Mouse (Mus musculus): ENCODE results near the gene Tnfsfm13. TPM values are rescaled to one million over a fixed set of nuclear protein-coding genes. Genes with fewer than 3 reads are reported as not detected.
"Not testable (repeated sequence)": the region's sequence is repeated elsewhere in the genome, so short reads cannot be mapped to it uniquely, and the experiment has no call there.

Gene Tnfsfm13
- total RNA-seq (2021): 1 to 10 TPM; 1.3 to 1.4 TPM

GRCm38 (mm10) chr11:69695361-69696181 is at the start of gene Tnfsfm13, which contains the start of gene Tnfsf12:
Tnfsfm13 (minus strand) TSS chr11:69696098.
Tnfsf12 (minus strand) TSS chr11:69695849.
- peak in 1 of 2 experiments; percentile 31 for DNase-seq (ENCODE audit: extremely low spot score in 1 of 2, low spot score in 1 of 2)

- DNase-seq (ENCODE audit: extremely low spot score in 1 of 2, low spot score in 1 of 2): not testable (repeated sequence)
Observed at GRCm38 (mm10) chr11:69731408-69731807, 35.5 kb upstream of the Tnfsfm13 start.

- DNase-seq (ENCODE audit: extremely low spot score in 1 of 2, low spot score in 1 of 2): peak in 1 of 2 experiments; percentile 50
Observed at GRCm38 (mm10) chr11:69729063-69729462, 33.2 kb upstream of the Tnfsfm13 start.

- DNase-seq (ENCODE audit: extremely low spot score in 1 of 2, low spot score in 1 of 2): no peak
Observed at GRCm38 (mm10) chr11:69725951-69726350, 30.1 kb upstream of the Tnfsfm13 start.

GRCm38 (mm10) chr11:69723074-69723473 is 27.2 kb upstream of the Tnfsfm13 start:
- DNase-seq (ENCODE audit: extremely low spot score in 1 of 2, low spot score in 1 of 2): no peak

- DNase-seq (ENCODE audit: extremely low spot score in 1 of 2, low spot score in 1 of 2): no peak
Observed at GRCm38 (mm10) chr11:69720852-69721251, 25.0 kb upstream of the Tnfsfm13 start.

- DNase-seq (ENCODE audit: extremely low spot score in 1 of 2, low spot score in 1 of 2): no peak
Observed at GRCm38 (mm10) chr11:69719423-69719822, 23.5 kb upstream of the Tnfsfm13 start.

GRCm38 (mm10) chr11:69718661-69719060 is 22.8 kb upstream of the Tnfsfm13 start:
- DNase-seq (ENCODE audit: extremely low spot score in 1 of 2, low spot score in 1 of 2): no peak

GRCm38 (mm10) chr11:69716953-69717352 is 21.1 kb upstream of the Tnfsfm13 start:
- no peak for DNase-seq (ENCODE audit: extremely low spot score in 1 of 2, low spot score in 1 of 2)

- no peak for DNase-seq (ENCODE audit: extremely low spot score in 1 of 2, low spot score in 1 of 2)
Observed at GRCm38 (mm10) chr11:69715929-69716328, 20.0 kb upstream of the Tnfsfm13 start.

- peak in 1 of 2 experiments; percentile 32 for DNase-seq (ENCODE audit: extremely low spot score in 1 of 2, low spot score in 1 of 2)
Observed at GRCm38 (mm10) chr11:69715482-69715881, 19.6 kb upstream of the Tnfsfm13 start.

GRCm38 (mm10) chr11:69714636-69715329 is 18.9 kb upstream of the Tnfsfm13 start:
- DNase-seq (ENCODE audit: extremely low spot score in 1 of 2, low spot score in 1 of 2): no peak

- no peak for DNase-seq (ENCODE audit: extremely low spot score in 1 of 2, low spot score in 1 of 2)
Observed at GRCm38 (mm10) chr11:69712954-69713672, 17.2 kb upstream of the Tnfsfm13 start.

GRCm38 (mm10) chr11:69711082-69711481 is 15.2 kb upstream of the Tnfsfm13 start:
- no peak for DNase-seq (ENCODE audit: extremely low spot score in 1 of 2, low spot score in 1 of 2)

- no peak for DNase-seq (ENCODE audit: extremely low spot score in 1 of 2, low spot score in 1 of 2)
Observed at GRCm38 (mm10) chr11:69710470-69710869, 14.6 kb upstream of the Tnfsfm13 start.

GRCm38 (mm10) chr11:69709554-69710446 is 13.9 kb upstream of the Tnfsfm13 start:
- no peak for DNase-seq (ENCODE audit: extremely low spot score in 1 of 2, low spot score in 1 of 2)

GRCm38 (mm10) chr11:69708614-69709265 is 12.8 kb upstream of the Tnfsfm13 start:
- no peak for DNase-seq (ENCODE audit: extremely low spot score in 1 of 2, low spot score in 1 of 2)

- no peak for DNase-seq (ENCODE audit: extremely low spot score in 1 of 2, low spot score in 1 of 2)
Observed at GRCm38 (mm10) chr11:69707873-69708381, 12.0 kb upstream of the Tnfsfm13 start.

- no peak for DNase-seq (ENCODE audit: extremely low spot score in 1 of 2, low spot score in 1 of 2)
Observed at GRCm38 (mm10) chr11:69707480-69707847, 11.6 kb upstream of the Tnfsfm13 start.
